Mouse (Mus musculus) ES-Bruce4 (cell line): ENCODE results near the gene Mmp25.

Experiments used
- CTCF ChIP-seq: IDR thresholded peaks from one replicate; pipeline ENCODE4 v1.8.1; 2011; ENCODE audit warnings: low read depth, low read length
- POLR2A ChIP-seq: IDR thresholded peaks from one replicate; pipeline ENCODE4 v1.8.1; 2011; ENCODE audit warnings: low read length; ENCODE audit not compliant: insufficient read depth

DNA sequence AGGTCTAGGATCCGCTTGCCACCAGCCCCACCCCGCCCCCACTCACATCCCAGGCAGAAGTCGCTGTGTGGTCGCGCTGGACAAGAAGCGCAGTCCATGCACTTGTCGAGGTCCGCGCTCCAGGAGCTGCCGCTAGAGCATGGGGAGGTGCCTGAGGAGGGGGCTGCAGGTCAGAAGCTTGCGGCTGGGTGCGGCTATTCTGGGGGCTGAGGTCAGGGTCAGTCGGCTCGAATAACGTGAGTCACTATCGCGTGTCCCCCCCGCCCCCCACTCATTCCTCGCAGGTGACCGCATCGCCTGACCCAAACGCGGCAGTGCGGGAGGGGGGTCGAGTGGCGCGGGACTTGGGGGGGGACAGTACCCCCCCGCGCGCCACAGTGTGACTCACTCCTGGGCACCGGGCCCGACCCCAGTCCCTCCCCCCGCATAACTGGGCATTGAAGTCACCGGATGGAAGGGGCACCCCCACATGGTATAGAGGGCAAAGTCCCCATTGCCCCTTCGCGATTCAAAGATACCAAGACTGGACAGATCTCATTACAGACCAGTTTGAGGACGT, 31.5 kb upstream of the Mmp25 start:
- TF ChIP-seq CTCF, result no peak
- TF ChIP-seq POLR2A, result no peak
